Mouse (Mus musculus): Measurements from ENCODE around the gene Ubl3. TPM values are rescaled to one million over a fixed set of nuclear protein-coding genes. Genes with fewer than 3 reads are reported as not detected.

The Ubl3 gene
- 47.2 and 57.5 TPM in 2 replicates for polyA plus RNA-seq (2012; rRNA removed)

GRCm38 (mm10) chr5:148552187-148553071 lies at the start of gene Ubl3:
Gene Ubl3, minus strand, starts transcription at chr5:148552789.
- peak; percentile 79 to 83 for DNase-seq (ENCODE audit: low read depth in 1 of 2, low spot score in 2 of 2)
- Histone ChIP-seq H3K4me1 (ENCODE audit: control insufficient read depth, insufficient read depth, insufficient read length) (peaks cover 14% of the 10 kb centered on the region; the same call in 1 of the 2 replicates), H3K4me3 (ENCODE audit: extremely low read depth, insufficient read depth, insufficient read length) (peak within 1 kb of the TSS; percentile 75), H3K36me3 (ENCODE audit: control insufficient read depth, insufficient read depth, low read length) (no peaks in the 10 kb centered on the region), H3K27me3 (ENCODE audit: control insufficient read depth, insufficient read depth, low read length) (no peaks in the 10 kb centered on the region), H3K27ac (ENCODE audit: insufficient read depth, low read length) (peak within 1 kb of the TSS; percentile 96)
- TF ChIP-seq POLR2A (IDR thresholded peaks at IDR 0.05; ENCODE audit: low read depth, low read length) = peak; percentile 52
- TF ChIP-seq CTCF (IDR thresholded peaks at IDR 0.05; ENCODE audit: extremely low read depth, insufficient read depth, insufficient read length, insufficient replicate concordance) = no peak
- under 1% methylated on average over 94 of the region's 95 CpGs for WGBS

GRCm38 (mm10) chr5:148598376-148598775 lies 45.8 kb upstream of the Ubl3 start:
- Histone ChIP-seq H3K4me1 (ENCODE audit: control insufficient read depth, insufficient read depth, insufficient read length) (peaks cover 7% of the 10 kb centered on the region), H3K4me3 (ENCODE audit: extremely low read depth, insufficient read depth, insufficient read length) (no peak overlapping the region), H3K27me3 (ENCODE audit: control insufficient read depth, insufficient read depth, low read length) (no peaks in the 10 kb centered on the region), H3K27ac (ENCODE audit: insufficient read depth, low read length) (no peak overlapping the region), H3K36me3 (ENCODE audit: control insufficient read depth, insufficient read depth, low read length) (no peaks in the 10 kb centered on the region)
- WGBS = 81% methylated on average over 9 of the region's 9 CpGs
- DNase-seq (ENCODE audit: low read depth in 1 of 2, low spot score in 2 of 2) = no peak
- TF ChIP-seq CTCF (IDR thresholded peaks at IDR 0.05; ENCODE audit: extremely low read depth, insufficient read depth, insufficient read length, insufficient replicate concordance) = no peak
- no peak for TF ChIP-seq POLR2A (IDR thresholded peaks at IDR 0.05; ENCODE audit: low read depth, low read length)

DNA sequence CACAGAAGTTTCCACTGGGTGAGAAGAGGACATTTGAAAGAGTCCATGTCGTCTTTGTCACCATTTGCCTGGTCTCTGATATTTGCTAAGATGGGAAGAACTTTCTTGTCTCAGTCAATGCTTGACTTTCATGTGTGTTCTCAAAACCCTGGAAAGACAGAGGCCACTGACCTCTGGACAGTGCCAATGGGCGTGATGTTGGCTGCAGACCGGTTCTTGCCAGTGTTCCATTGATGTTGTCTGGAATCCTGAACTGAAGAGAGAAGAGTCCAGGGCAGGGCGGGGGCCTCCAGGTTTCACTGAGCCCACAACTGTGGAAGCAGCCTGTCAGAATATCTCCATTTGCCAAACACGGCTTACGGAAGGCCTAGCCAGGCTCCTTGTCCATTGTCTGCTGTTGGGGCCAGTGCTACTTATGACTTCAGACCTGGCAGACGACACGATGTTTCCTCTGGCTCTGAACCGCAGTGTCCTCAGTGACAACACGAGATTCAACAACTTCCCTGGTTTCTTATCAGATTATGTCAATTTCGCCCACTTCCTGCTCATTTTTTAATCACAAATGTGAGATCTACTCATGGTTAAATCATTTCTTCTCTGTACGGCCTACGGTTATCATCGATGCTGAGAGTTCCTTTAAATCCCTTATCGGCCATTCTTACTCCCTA lies 43.6 kb upstream of the Ubl3 start:
- no peak overlapping the region for H3K4me3 ChIP-seq (ENCODE audit: extremely low read depth, insufficient read depth, insufficient read length)
- H3K27ac ChIP-seq (ENCODE audit: insufficient read depth, low read length) = no peak overlapping the region
- 70% methylated on average over 15 of the region's 15 CpGs for WGBS
- H3K36me3 ChIP-seq (ENCODE audit: control insufficient read depth, insufficient read depth, low read length) = no peaks in the 10 kb centered on the region
- no peak for TF ChIP-seq POLR2A (IDR thresholded peaks at IDR 0.05; ENCODE audit: low read depth, low read length)
- TF ChIP-seq CTCF (IDR thresholded peaks at IDR 0.05; ENCODE audit: extremely low read depth, insufficient read depth, insufficient read length, insufficient replicate concordance) = no peak
- no peaks in the 10 kb centered on the region for H3K27me3 ChIP-seq (ENCODE audit: control insufficient read depth, insufficient read depth, low read length)
- no peak for DNase-seq (ENCODE audit: low read depth in 1 of 2, low spot score in 2 of 2)
- H3K4me1 ChIP-seq (ENCODE audit: control insufficient read depth, insufficient read depth, insufficient read length) = peaks cover 7% of the 10 kb centered on the region

GRCm38 (mm10) chr5:148595459-148595751 lies 42.8 kb upstream of the Ubl3 start:
- H3K4me1 ChIP-seq (ENCODE audit: control insufficient read depth, insufficient read depth, insufficient read length) = peaks cover 7% of the 10 kb centered on the region
- WGBS = 33% methylated on average over 1 of the region's 1 CpGs
- no peaks in the 10 kb centered on the region for H3K36me3 ChIP-seq (ENCODE audit: control insufficient read depth, insufficient read depth, low read length)
- TF ChIP-seq CTCF (IDR thresholded peaks at IDR 0.05; ENCODE audit: extremely low read depth, insufficient read depth, insufficient read length, insufficient replicate concordance) (no peak), POLR2A (IDR thresholded peaks at IDR 0.05; ENCODE audit: low read depth, low read length) (no peak)
- H3K4me3 ChIP-seq (ENCODE audit: extremely low read depth, insufficient read depth, insufficient read length) = no peak overlapping the region
- H3K27ac ChIP-seq (ENCODE audit: insufficient read depth, low read length) = peak overlapping the region; percentile 82; the same call in 1 of the 2 replicates
- peak in 1 of 2 experiments; percentile 52 for DNase-seq (ENCODE audit: low read depth in 1 of 2, low spot score in 2 of 2)
- no peaks in the 10 kb centered on the region for H3K27me3 ChIP-seq (ENCODE audit: control insufficient read depth, insufficient read depth, low read length)

DNA sequence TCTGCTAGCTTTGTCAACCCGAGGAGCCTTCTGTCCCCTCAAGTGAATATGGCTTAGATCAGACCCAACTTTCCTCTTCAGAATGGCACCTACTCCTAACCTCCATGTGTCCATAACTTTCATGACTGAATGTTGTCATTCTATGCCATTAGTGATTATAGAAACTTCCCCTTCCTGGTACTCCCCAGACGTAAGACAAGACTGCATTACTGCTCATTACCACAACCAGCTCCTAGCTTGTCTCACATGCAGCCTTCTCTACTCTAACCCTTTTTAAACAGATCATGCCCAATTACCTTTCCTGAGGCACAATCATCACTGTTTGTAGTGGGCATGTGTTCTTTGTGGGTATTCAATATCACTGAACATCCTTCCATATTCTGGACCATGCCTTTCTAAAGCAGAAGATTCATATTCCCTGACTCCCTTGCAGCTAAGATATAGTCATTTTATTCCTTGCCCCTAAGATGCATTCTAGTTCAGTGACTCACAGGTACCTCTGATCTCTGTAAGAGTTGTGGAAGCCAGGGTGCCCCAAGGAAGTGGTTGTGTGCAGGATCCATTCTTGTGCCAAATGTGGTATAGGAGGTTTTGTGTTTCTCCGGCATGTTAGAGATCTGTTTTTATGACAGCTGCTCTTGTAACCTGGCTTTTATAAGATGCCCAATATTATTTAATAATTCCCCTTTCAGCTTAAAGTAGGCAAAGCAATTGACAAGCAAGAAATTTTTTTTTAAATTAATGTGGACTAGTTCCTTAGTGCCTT lies 42.3 kb upstream of the Ubl3 start:
- H3K27me3 ChIP-seq (ENCODE audit: control insufficient read depth, insufficient read depth, low read length) = no peaks in the 10 kb centered on the region
- 51% methylated on average over 3 of the region's 3 CpGs for WGBS
- no peaks in the 10 kb centered on the region for H3K36me3 ChIP-seq (ENCODE audit: control insufficient read depth, insufficient read depth, low read length)
- peak in 1 of 2 experiments; percentile 7 for DNase-seq (ENCODE audit: low read depth in 1 of 2, low spot score in 2 of 2)
- H3K4me1 ChIP-seq (ENCODE audit: control insufficient read depth, insufficient read depth, insufficient read length) = peaks cover 7% of the 10 kb centered on the region
- no peak overlapping the region for H3K4me3 ChIP-seq (ENCODE audit: extremely low read depth, insufficient read depth, insufficient read length)
- TF ChIP-seq POLR2A (IDR thresholded peaks at IDR 0.05; ENCODE audit: low read depth, low read length) (no peak), CTCF (IDR thresholded peaks at IDR 0.05; ENCODE audit: extremely low read depth, insufficient read depth, insufficient read length, insufficient replicate concordance) (no peak)
- H3K27ac ChIP-seq (ENCODE audit: insufficient read depth, low read length) = peak overlapping the region; percentile 82

DNA sequence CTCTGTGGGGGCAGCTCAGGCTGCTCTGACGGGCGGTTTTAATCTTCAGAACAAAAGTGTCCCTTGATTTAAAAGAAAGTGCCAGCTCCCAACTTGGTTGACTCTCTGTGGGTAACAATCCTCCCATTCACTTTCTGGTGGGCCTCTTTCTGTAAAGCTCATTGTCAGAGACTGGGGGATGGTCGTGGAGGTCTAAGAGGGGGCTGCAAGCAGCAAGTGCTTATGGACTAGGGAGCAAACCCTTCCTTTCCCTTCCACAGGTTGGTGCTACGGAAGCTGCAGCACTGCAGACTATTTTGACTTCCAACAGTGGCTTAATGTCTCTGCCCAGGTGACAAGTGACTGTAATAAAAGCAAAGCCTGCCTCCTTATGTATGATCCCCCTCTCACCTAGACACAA lies 41.0 kb upstream of the Ubl3 start:
- H3K4me1 ChIP-seq (ENCODE audit: control insufficient read depth, insufficient read depth, insufficient read length) = peaks cover 7% of the 10 kb centered on the region
- no peak for DNase-seq (ENCODE audit: low read depth in 1 of 2, low spot score in 2 of 2)
- H3K27me3 ChIP-seq (ENCODE audit: control insufficient read depth, insufficient read depth, low read length) = no peaks in the 10 kb centered on the region
- WGBS = 86% methylated on average over 4 of the region's 4 CpGs
- TF ChIP-seq CTCF (IDR thresholded peaks at IDR 0.05; ENCODE audit: extremely low read depth, insufficient read depth, insufficient read length, insufficient replicate concordance) (no peak), POLR2A (IDR thresholded peaks at IDR 0.05; ENCODE audit: low read depth, low read length) (no peak)
- H3K36me3 ChIP-seq (ENCODE audit: control insufficient read depth, insufficient read depth, low read length) = no peaks in the 10 kb centered on the region
- H3K4me3 ChIP-seq (ENCODE audit: extremely low read depth, insufficient read depth, insufficient read length) = no peak overlapping the region
- no peak overlapping the region for H3K27ac ChIP-seq (ENCODE audit: insufficient read depth, low read length)
